Mouse (Mus musculus) heart, adult 2 months (tissue): ENCODE data around the gene Atraid.

Source experiments
- CTCF ChIP-seq: fragments of 200-600 bp; IDR thresholded peaks from 2 replicates; pipeline ENCODE4 v1.8.1; 2022; ENCODE audit warnings: antibody characterized with exemption, mild to moderate bottlenecking, moderate library complexity
- POLR2A ChIP-seq: fragments of 200-500 bp; IDR thresholded peaks from 2 replicates; pipeline ENCODE4 v1.6.1; 2011; ENCODE audit warnings: mild to moderate bottlenecking, low read depth, low read length, control low read depth; ENCODE audit not compliant: insufficient read depth

DNA sequence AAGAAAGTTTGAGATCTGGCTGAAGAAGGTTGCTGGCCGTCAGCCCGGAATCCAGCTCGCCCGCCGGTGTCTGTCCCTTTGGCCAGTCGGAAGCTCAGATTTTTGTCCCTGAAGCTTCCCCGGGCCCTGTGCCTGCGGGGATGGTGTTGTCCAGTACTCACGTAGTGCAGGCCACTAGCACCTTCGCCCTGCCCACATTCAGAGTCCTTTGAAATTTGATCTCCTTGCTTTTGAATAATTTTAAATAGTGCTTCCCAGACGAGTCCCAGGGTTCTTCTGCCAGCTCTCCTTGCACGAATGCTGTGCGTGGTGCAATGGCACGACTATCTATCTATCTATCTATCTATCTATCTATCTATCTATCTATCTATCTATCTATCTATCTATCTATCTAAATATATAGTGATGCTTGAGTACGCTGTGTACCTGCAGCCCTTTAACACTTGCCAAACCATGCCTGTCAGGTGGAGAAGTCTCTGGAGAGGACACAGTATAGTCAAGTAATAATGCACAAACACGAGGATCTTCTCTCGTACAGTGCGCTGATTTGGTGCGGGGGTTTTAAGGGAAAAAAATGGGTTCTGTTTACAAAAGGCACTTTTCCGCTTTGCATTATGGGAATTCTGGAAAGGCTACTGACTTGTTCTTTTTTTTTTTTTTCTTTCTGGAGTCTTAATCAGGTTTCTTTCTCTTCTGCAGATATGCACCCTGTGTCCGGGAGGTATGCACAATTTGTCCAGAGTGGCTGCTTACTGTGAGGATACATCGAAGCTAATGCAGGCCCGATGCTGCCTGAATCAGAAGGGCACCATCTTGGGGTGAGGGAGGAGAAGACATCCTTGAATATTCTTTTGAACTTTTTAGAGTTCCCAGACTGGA, 890 bp downstream of the Atraid start, which contains the start of gene Slc5a6:
- TF ChIP-seq CTCF = peak; percentile 78
- 0 out of 2 replicates have a peak, but pooled peaks have one; percentile 19 for TF ChIP-seq POLR2A
